Mouse (Mus musculus) colon, adult 2 months (tissue): ENCODE data around the gene Nat14. TPM values are rescaled to one million over a fixed set of nuclear protein-coding genes. Genes with fewer than 3 reads are reported as not detected.

Source experiments
- polyA plus RNA-seq: library from polyadenylated mRNA; depleted of rRNA; stranded (reverse); fragments of >200 nt; gene quantifications from 2 replicates; pipeline ENCODE4 v1.2.3, GENCODE M21; 2012; rRNA removed

The Nat14 gene
- polyA plus RNA-seq: 16.0 and 18.1 TPM in 2 replicates

GRCm38 (mm10) chr7:4921824-4922482, at the start of gene Nat14:
Gene Nat14 (plus strand): TSS chr7:4922028.

GRCm38 (mm10) chr7:4876753-4877221, 45.0 kb upstream of the Nat14 start, which contains the start of gene Isoc2a:
Gene Isoc2a (plus strand): TSS chr7:4877153.

DNA sequence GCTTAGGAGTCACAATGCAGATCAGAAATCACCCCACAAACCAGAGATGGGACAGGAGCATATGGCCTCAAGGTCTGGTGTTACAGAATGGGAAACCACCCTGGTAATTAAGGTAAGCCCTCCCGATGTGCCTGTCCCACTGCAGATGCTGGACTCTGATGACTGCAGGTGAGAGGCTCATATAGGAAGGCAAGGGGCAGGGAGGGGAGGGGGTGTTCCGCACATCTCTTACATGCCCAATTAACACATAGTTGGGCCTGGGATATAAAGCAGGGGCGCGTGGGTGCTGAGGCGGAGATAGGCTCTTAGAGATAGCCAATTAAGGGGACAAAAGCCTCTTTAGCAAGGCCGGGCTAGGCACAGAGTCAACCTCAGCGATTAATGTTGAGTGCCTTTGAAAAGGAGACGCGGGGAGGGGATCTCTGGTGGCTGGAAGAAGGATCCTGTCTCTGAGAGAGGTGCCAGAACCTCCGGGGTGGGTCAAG, 15.3 kb upstream of the Nat14 start, which contains the start of gene Gm36210:
TSS of gene Gm36210 (minus strand) at position 51 of the 485 bp plus-strand sequence.

DNA sequence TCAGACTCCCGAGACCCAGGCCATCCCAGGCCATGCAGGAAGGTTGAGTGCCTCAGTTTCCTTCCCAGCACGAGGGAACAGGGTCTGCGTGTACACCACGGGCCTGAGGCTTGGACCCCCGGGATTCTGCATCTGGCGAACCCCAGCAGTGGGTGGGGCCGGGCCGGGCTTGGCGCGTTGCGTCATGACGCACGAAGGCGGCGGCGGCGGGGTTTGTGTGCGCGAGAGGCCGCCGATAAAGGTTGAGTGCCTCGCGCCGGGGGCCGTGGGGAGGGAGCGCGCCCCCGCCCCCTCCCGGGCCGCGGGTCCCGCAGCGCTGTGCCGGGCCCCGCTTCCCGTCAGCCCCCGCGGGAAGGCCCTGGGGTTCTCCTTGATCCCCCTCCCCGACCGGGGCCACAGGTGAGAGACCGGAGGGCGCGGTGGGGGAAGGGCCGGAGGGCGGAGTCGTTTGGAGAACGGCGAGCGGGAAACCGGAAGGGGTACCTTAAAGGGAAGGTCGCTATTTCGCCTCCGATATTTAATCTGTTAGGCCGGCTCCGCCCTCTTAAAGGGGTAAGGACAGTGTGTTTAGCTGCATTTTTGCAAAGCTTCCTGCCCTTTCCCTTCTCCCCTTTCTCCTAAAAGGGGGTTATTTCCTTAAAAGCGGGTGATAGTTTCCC, 6.7 kb upstream of the Nat14 start, which contains the start of gene Zfp628:
TSS of gene Zfp628 (plus strand) at position 211 of the 659 bp plus-strand sequence.

DNA sequence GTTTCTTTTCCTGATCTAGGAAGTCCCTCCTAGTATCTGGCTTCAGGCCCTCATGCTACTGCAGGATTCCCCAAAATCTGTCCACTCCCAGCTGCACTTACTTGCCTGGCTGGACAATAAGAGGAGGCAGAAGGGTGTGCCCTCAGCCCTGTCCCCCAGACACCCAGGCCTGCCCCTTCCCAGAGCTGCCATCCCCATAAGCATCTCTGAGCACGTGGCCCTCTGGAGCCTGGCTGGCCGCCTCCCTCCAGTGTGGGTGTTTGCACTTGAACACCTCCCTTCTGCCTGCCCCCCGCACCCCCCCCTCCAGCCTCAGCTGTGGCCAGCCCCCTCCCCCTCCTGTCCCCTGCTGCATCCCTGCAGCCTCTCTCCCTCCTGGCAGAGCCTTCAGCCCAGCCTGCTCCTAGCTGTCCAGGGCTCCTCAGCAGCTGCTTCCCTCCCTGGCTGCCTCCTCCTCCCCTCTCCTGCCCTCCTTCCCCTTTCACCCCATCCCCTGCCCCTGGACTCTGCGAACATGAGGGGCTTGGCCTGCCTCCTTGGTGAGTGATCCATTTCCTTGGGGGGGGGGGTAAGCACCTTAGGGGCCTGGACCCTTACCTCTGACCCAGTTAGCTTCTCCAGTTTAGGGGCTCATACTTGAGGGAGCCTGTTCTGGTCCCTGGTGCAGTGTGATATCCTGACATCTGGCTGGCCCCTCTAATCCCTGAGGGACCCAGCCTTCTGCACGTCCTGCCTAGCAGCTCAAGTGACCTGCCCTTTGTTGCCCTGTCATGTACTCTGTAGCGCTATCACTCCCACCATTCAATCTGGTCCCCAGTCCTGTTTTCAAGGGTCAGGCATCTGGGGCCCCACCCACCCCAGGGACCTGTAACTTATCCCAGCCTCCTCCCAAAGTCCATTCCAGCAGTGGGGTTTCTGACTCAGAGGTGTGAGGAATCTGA, 3.9 kb downstream of the Nat14 start, which contains the start of gene Ssc5d:
TSS of gene Ssc5d (plus strand) at position 345 of the 941 bp plus-strand sequence.

GRCm38 (mm10) chr7:4964272-4964671, 42.4 kb downstream of the Nat14 start, which contains the start of gene Sbk2:
Gene Sbk2 (minus strand): TSS chr7:4964406.

DNA sequence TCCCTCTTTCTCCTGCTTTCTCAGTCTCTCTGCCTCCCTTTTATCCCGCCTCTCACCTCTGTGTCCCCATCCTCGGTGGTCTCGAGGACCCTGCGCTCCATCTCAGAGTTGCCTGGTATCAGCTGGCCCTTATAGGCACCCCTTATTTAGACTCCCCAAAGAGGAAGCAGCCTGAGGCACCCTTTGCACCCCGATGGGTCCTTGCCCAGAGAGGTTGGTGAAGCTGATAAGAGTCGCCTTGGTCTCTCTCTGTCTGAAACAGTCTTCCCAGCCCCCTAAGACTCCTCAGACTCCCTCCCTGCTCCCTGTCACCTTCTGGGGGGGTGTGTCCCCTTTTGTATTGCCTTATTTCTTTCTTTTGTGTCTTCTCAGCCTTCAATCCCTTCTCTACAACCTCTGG, 49.2 kb downstream of the Nat14 start, which contains the start of gene Sbk3:
TSS of gene Sbk3 (minus strand) at position 101 of the 400 bp plus-strand sequence.

Other genes with a start within 250 kb of the Nat14 start
- 43.6 and 46.8 TPM in 2 replicates for gene Hspbp1, start 237.0 kb upstream of the Nat14 start, polyA plus RNA-seq
- 5.2 and 6.4 TPM in 2 replicates for gene Brsk1, start 231.4 kb upstream of the Nat14 start, polyA plus RNA-seq
- 21.0 and 24.9 TPM in 2 replicates for gene Tmem150b, start 196.8 kb upstream of the Nat14 start, polyA plus RNA-seq
- gene Kmt5c, start 181.9 kb upstream of the Nat14 start, polyA plus RNA-seq: 187 and 215 TPM in 2 replicates
- gene Cox6b2, start 168.9 kb upstream of the Nat14 start, polyA plus RNA-seq: 22.5 and 40.9 TPM in 2 replicates
- not detected in 2 replicates for gene Fam71e2, start 150.7 kb upstream of the Nat14 start, polyA plus RNA-seq
- gene Il11, start 139.2 kb upstream of the Nat14 start, polyA plus RNA-seq: 0.90 and 1.0 TPM in 2 replicates
- not detected in 2 replicates for gene Tmem190, start 139.1 kb upstream of the Nat14 start, polyA plus RNA-seq
- gene Tmem238, start 132.4 kb upstream of the Nat14 start, polyA plus RNA-seq: 227 and 263 TPM in 2 replicates
- gene Rpl28, start 129.2 kb upstream of the Nat14 start, polyA plus RNA-seq: 405 and 513 TPM in 2 replicates
- gene Ube2s, start 109.4 kb upstream of the Nat14 start, polyA plus RNA-seq: 143 and 257 TPM in 2 replicates
- 2.0 and 2.8 TPM in 2 replicates for gene Shisa7, start 77.3 kb upstream of the Nat14 start, polyA plus RNA-seq
- 40.8 and 52.6 TPM in 2 replicates for gene Isoc2b, start 51.8 kb upstream of the Nat14 start, polyA plus RNA-seq
- 18.6 and 21.4 TPM in 2 replicates for gene Isoc2a, start 44.9 kb upstream of the Nat14 start, polyA plus RNA-seq
- 0.08 TPM in 1 of 2 replicates, not detected in the other for gene Gm36210, start 15.5 kb upstream of the Nat14 start, polyA plus RNA-seq
- gene Zfp628, start 6.8 kb upstream of the Nat14 start, polyA plus RNA-seq: 31.6 and 31.7 TPM in 2 replicates
- 12.0 and 12.4 TPM in 2 replicates for gene Ssc5d, start 3.8 kb downstream of the Nat14 start, polyA plus RNA-seq
- 0.09 and 0.30 TPM in 2 replicates for gene Sbk2, start 42.4 kb downstream of the Nat14 start, polyA plus RNA-seq
- 0.28 TPM in 1 of 2 replicates, not detected in the other for gene Sbk3, start 49.1 kb downstream of the Nat14 start, polyA plus RNA-seq
- gene Zfp579, start 74.1 kb downstream of the Nat14 start, polyA plus RNA-seq: 60.1 and 63.9 TPM in 2 replicates
- gene Zfp524, start 92.4 kb downstream of the Nat14 start, polyA plus RNA-seq: 58.6 and 61.0 TPM in 2 replicates
- gene Fiz1, start 92.7 kb downstream of the Nat14 start, polyA plus RNA-seq: 35.6 and 36.3 TPM in 2 replicates
- 0.35 TPM in 1 of 2 replicates, not detected in the other for gene Gm44973, start 93.5 kb downstream of the Nat14 start, polyA plus RNA-seq
- 37.3 and 43.2 TPM in 2 replicates for gene Zfp865, start 98.3 kb downstream of the Nat14 start, polyA plus RNA-seq
- gene Ccdc106, start 98.5 kb downstream of the Nat14 start, polyA plus RNA-seq: 3.0 and 3.6 TPM in 2 replicates
- not detected in 2 replicates for gene 4632433K11Rik, start 112.1 kb downstream of the Nat14 start, polyA plus RNA-seq
- gene Zfp784, start 116.4 kb downstream of the Nat14 start, polyA plus RNA-seq: 6.4 and 8.7 TPM in 2 replicates
- gene Zfp580, start 129.5 kb downstream of the Nat14 start, polyA plus RNA-seq: 15.7 and 17.3 TPM in 2 replicates
- gene U2af2, start 140.1 kb downstream of the Nat14 start, polyA plus RNA-seq: 136 and 150 TPM in 2 replicates
- gene Epn1, start 158.2 kb downstream of the Nat14 start, polyA plus RNA-seq: 351 and 358 TPM in 2 replicates
- gene Rfpl4, start 194.9 kb downstream of the Nat14 start, polyA plus RNA-seq: not detected in 2 replicates
- 0.22 and 0.27 TPM in 2 replicates for gene Rasl2-9, start 203.9 kb downstream of the Nat14 start, polyA plus RNA-seq
- gene Vmn1r55, start 227.6 kb downstream of the Nat14 start, polyA plus RNA-seq: not detected in 2 replicates